Mouse (Mus musculus): ENCODE data around the gene Hectd4.

- TF ChIP-seq POLR2A (IDR thresholded peaks at IDR 0.05; ENCODE audit: low read depth, low read length) (no peak), SMC3 (IDR thresholded peaks at IDR 0.05; ENCODE audit: low read depth, low read length) (no peak), MAX (IDR thresholded peaks at IDR 0.05; ENCODE audit: low read length) (no peak), ZC3H11A (IDR thresholded peaks at IDR 0.05; ENCODE audit: low read depth, low read length) (no peak), PAX5 (IDR thresholded peaks at IDR 0.05; ENCODE audit: low read length) (no peak)
Measured at GRCm38 (mm10) chr5:121226845-121227244, 6.8 kb downstream of the Hectd4 start.
